Mouse (Mus musculus): ENCODE measurements around the gene Cd3eap. TPM values are rescaled to one million over a fixed set of nuclear protein-coding genes. Genes with fewer than 3 reads are reported as not detected.

The Cd3eap gene
- 4.5 and 6.7 TPM in 2 replicates for polyA plus RNA-seq (2012; rRNA removed)
- 7.2 and 7.8 TPM in 2 replicates for polyA plus RNA-seq (2014; fragmentation: Nextera tagmentation; extraction: Ambion mirVana)

- WGBS (ENCODE audit: insufficient replicate concordance): under 1% methylated on average over 31 of the region's 31 CpGs
- ATAC-seq (ENCODE audit: insufficient read depth): peak; percentile 74
- H3K36me3 ChIP-seq (replicated peaks; ENCODE audit: control insufficient read depth, insufficient read depth, low read depth): peaks cover 5% of the 10 kb centered on the region; the same call in 1 of the 2 replicates
- peak within 1 kb of the TSS; percentile 100 for H3K4me2 ChIP-seq (ENCODE audit: low read depth)
- H3K4me1 ChIP-seq (replicated peaks; ENCODE audit: control insufficient read depth in 2 of 2, insufficient read depth in 2 of 2, low read length in 1 of 2): peaks cover 19 to 27% of the 10 kb centered on the region in 2 experiments
- peak; percentile 70 to 81 (median 70) for DNase-seq (ENCODE audit: low read depth in 3 of 3, low spot score in 3 of 3)
- H3K9ac ChIP-seq (replicated peaks): peak within 1 kb of the TSS; percentile 64
- TF ChIP-seq CTCF (IDR thresholded peaks at IDR 0.05; ENCODE audit: low read depth) (no peak), EP300 (IDR thresholded peaks at IDR 0.05; ENCODE audit: low read depth) (peak; percentile 22; the same call in 1 of the 2 replicates)
- H3K27me3 ChIP-seq (ENCODE audit: control insufficient read depth, insufficient read depth, low read length): no peaks in the 10 kb centered on the region
- peak within 1 kb of the TSS; percentile 62 for H3K27ac ChIP-seq
- peak within 1 kb of the TSS; percentile 71 to 76 for H3K4me3 ChIP-seq (ENCODE audit: insufficient read depth in 1 of 2, low read depth in 2 of 2, low read length in 2 of 2)
- no peaks in the 10 kb centered on the region for H3K9me3 ChIP-seq (ENCODE audit: control insufficient read depth, low read length)
These were observed at the start of gene Cd3eap, which contains the start of gene Ppp1r13l for GRCm38 (mm10) chr7:19359299-19359891. Gene Cd3eap (minus strand): TSS chr7:19359483. Gene Ppp1r13l (plus strand): TSS chr7:19359749.

DNA sequence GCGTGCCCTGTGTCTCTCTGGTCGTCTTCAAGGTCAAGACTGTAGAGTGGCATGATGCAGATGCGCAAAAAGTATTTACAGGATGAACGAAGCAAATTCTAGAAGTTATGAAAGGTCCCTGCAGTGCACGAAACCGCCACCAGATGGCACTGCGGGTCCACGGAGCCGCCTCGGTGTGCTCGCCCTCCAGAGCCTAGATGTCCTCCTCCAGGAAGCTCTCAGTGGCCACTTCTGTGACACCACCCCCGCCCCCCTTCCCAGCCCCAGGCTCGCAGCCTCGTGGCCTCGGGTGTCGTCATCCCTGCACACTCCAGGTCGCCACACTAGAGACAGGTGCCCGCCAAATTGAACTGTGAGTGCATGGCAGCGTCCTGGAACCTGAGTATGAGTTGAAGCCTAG lies 46.1 kb upstream of the Cd3eap start:
- Histone ChIP-seq H3K27ac (no peak overlapping the region), H3K36me3 (replicated peaks; ENCODE audit: control insufficient read depth, insufficient read depth, low read depth) (no peaks in the 10 kb centered on the region), H3K9me3 (ENCODE audit: control insufficient read depth, low read length) (peaks cover 2% of the 10 kb centered on the region), H3K27me3 (ENCODE audit: control insufficient read depth, insufficient read depth, low read length) (peaks cover 30% of the 10 kb centered on the region), H3K4me2 (ENCODE audit: low read depth) (peak overlapping the region; percentile 47), H3K4me3 (ENCODE audit: insufficient read depth in 1 of 2, low read depth in 2 of 2, low read length in 2 of 2) (no peak overlapping the region), H3K4me1 (replicated peaks; ENCODE audit: control insufficient read depth in 2 of 2, insufficient read depth in 2 of 2, low read length in 1 of 2) (peaks cover 0 to 2% of the 10 kb centered on the region in 2 experiments; a peak in 1 of 4 replicates), H3K9ac (replicated peaks) (no peak overlapping the region)
- peak; percentile 37 to 60 (median 42) for DNase-seq (ENCODE audit: low read depth in 3 of 3, low spot score in 3 of 3)
- TF ChIP-seq EP300 (IDR thresholded peaks at IDR 0.05; ENCODE audit: low read depth) (no peak), CTCF (IDR thresholded peaks at IDR 0.05; ENCODE audit: low read depth) (peak; percentile 98)
- WGBS (ENCODE audit: insufficient replicate concordance): 2% methylated on average over 19 of the region's 19 CpGs
- peak; percentile 42; the same call in 1 of the 2 replicates for ATAC-seq (ENCODE audit: insufficient read depth)

GRCm38 (mm10) chr7:19404476-19404875 lies 45.2 kb upstream of the Cd3eap start, which contains the start of gene Ckm:
Gene Ckm (plus strand): TSS chr7:19404776.
- Histone ChIP-seq H3K4me3 (ENCODE audit: insufficient read depth in 1 of 2, low read depth in 2 of 2, low read length in 2 of 2) (peak within 1 kb of the TSS; percentile 24 to 48), H3K27ac (no peak within 1 kb of the TSS), H3K36me3 (replicated peaks; ENCODE audit: control insufficient read depth, insufficient read depth, low read depth) (no peaks in the 10 kb centered on the region), H3K9ac (replicated peaks) (no peak within 1 kb of the TSS), H3K4me1 (replicated peaks; ENCODE audit: control insufficient read depth in 2 of 2, insufficient read depth in 2 of 2, low read length in 1 of 2) (peaks cover 0 to 2% of the 10 kb centered on the region in 2 experiments; a peak in 1 of 4 replicates), H3K4me2 (ENCODE audit: low read depth) (peak within 1 kb of the TSS; percentile 83), H3K27me3 (ENCODE audit: control insufficient read depth, insufficient read depth, low read length) (peaks cover 34% of the 10 kb centered on the region), H3K9me3 (ENCODE audit: control insufficient read depth, low read length) (peaks cover 2% of the 10 kb centered on the region)
- ATAC-seq (ENCODE audit: insufficient read depth) (no peak), DNase-seq (ENCODE audit: low read depth in 3 of 3, low spot score in 3 of 3) (no peak)
- WGBS (ENCODE audit: insufficient replicate concordance): 45% methylated on average over 7 of the region's 7 CpGs
- no peak for TF ChIP-seq CTCF (IDR thresholded peaks at IDR 0.05; ENCODE audit: low read depth)
- no peak for TF ChIP-seq EP300 (IDR thresholded peaks at IDR 0.05; ENCODE audit: low read depth)

DNA sequence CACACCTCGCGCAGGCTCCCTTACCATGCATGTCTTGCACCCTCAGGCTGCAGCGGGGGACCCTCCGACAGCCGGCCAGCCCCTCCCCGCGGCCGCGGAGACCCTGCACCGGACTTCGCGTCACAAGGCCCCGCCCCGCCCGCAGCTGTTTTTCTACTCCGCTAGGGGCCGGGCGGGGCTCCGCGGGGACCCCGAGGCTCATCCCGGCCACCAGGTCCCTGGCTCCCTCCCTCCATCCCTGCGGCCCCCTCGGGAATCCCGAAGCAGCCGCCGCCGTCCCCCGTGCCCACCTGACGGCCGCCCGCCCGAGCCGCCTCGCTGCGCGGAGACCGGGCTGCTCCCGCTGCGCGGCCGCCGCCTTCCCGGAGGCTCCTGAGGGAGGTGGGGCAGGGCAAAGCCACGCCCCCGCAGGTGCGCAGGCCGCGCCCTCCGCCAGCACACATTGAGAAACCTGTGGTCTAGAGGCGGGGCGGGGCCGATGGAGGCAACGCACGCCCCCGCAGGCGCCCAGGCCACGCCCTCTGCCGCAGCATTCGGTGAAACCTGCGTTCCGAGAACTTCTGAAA lies 44.5 kb upstream of the Cd3eap start, which contains the start of gene Klc3:
Gene Klc3, minus strand, starts transcription at position 374 of the 566 bp plus-strand sequence.
- Histone ChIP-seq H3K27me3 (ENCODE audit: control insufficient read depth, insufficient read depth, low read length) (peaks cover 34% of the 10 kb centered on the region), H3K4me3 (ENCODE audit: insufficient read depth in 1 of 2, low read depth in 2 of 2, low read length in 2 of 2) (peak within 1 kb of the TSS; percentile 24 to 48), H3K4me2 (ENCODE audit: low read depth) (peak within 1 kb of the TSS; percentile 83), H3K27ac (no peak within 1 kb of the TSS), H3K36me3 (replicated peaks; ENCODE audit: control insufficient read depth, insufficient read depth, low read depth) (no peaks in the 10 kb centered on the region), H3K9ac (replicated peaks) (no peak within 1 kb of the TSS), H3K9me3 (ENCODE audit: control insufficient read depth, low read length) (peaks cover 2% of the 10 kb centered on the region), H3K4me1 (replicated peaks; ENCODE audit: control insufficient read depth in 2 of 2, insufficient read depth in 2 of 2, low read length in 1 of 2) (peaks cover 0 to 2% of the 10 kb centered on the region in 2 experiments; a peak in 1 of 4 replicates)
- peak; percentile 34 to 73 (median 40) for DNase-seq (ENCODE audit: low read depth in 3 of 3, low spot score in 3 of 3)
- ATAC-seq (ENCODE audit: insufficient read depth): peak; percentile 73
- TF ChIP-seq CTCF (IDR thresholded peaks at IDR 0.05; ENCODE audit: low read depth) (no peak), EP300 (IDR thresholded peaks at IDR 0.05; ENCODE audit: low read depth) (no peak)
- 1% methylated on average over 62 of the region's 62 CpGs for WGBS (ENCODE audit: insufficient replicate concordance)

All from liver, embryonic 14.5 days (tissue).